Mouse (Mus musculus): ENCODE results near the gene Usp22. TPM values are rescaled to one million over a fixed set of nuclear protein-coding genes. Genes with fewer than 3 reads are reported as not detected.

Gene Usp22
- 100 to 1,000 TPM; 453 to 469 TPM for total RNA-seq (2021)
- long read RNA-seq, full-length matches to known transcripts: 87 of 166 reads
- long read RNA-seq, partial matches to known transcripts: 9 of 166 reads
- long read RNA-seq, other reads (novel, unspliced or antisense): 70 of 166 reads

DNA sequence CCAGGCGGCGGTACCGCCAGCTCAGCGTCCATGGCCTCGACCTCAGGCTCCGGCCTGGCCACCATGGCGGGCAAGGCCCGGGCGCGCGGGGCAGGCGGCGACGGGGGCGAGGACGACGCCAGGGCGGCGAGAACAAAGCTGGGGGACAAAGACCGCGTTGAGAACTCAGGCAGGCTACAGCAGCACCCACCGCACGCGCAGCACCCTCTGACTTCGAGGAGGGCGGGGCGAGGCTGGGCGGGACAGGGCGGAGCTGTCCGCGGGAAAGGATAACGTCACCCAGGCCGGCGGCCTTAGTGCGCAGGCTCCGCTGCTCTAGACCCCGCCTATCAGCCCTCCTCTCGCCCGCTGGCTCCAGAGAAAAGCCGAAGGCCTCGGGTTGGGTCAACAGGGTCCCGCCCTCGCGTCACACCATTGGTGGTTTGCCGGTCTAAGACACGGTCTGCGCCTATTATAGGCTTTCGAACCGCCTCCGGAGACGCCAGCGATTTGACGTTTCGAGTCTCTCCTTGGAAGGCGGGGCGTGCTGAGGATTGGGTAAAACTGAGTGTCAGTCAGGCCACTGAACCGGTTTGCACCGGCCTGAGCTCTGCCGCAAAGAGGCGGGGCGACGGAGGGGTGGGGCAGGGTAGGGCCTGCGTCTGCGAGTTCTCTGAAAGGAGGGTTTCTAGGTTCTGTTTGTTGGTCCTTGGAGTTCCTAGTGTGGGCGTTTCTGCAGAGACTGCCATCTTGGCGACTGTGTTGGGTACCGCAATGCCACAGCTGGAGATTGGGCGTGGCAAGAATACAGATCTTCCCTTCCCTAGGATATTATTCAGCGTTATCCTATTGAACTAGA is at the start of gene Usp22:
Gene Usp22, minus strand, starts transcription at position 235 of the 838 bp plus-strand sequence.
- DNase-seq (ENCODE audit: low spot score in 2 of 2): peak; percentile 99

DNA sequence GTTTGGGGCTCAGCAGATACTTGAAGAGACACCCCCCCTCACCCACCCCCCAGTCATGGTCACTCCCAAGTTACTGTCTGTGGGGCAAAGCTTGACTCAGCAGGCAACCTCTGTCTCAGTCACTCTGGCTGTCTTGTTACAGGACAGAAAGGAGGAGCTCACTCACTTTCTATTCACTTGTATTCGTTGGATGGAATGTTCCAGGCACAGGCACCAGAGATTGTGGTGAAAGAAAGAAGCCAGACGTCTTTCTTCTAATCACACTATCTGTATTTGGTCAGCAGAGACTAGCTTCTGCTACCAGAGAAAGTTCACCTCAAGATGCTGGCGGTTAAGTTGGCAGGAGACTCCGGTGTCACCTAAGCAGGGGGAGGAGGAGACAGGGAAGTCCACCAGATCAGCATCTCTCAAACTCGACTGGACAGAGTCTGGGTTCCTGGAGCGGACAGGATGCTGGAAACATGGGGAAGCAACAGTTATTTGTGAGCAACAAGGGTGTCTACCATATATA is 49.4 kb upstream of the Usp22 start:
- no peak for DNase-seq (ENCODE audit: low spot score in 2 of 2)

DNA sequence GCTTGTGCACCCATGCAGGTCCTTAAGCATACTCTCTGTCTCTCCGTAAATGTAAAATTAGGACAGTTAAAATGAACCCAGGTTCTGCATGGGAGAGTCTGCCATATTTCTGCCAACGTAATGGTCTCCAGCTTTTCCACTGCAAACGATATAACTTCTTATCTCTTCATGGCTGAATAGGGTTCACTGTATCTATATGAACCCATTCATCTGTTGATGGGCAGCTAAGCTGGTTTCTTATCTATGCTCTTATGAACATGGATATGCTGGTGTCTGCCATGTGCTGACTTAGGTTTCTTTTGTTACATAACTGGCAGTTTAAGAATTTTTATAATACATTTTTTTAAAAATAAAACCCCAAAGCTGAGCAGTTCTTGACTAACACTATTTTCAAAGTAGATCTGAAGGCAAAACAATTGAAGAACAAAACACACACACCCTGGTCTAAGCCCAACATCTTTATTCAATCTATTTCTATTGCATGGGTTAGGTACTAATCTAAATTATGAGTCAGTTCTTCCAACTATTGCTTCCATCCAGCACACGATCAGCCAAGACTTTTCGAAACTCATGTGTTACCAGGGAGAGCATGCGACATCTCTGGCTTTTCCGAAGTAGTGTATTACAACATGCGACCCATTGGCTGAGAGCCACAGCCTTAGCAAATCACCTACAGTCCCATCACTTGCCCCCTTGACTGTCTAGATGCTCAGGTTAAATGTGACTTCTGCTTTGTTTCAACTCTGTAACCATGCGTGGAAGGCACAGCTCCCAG is 48.3 kb upstream of the Usp22 start:
- no peak for DNase-seq (ENCODE audit: low spot score in 2 of 2)

DNA sequence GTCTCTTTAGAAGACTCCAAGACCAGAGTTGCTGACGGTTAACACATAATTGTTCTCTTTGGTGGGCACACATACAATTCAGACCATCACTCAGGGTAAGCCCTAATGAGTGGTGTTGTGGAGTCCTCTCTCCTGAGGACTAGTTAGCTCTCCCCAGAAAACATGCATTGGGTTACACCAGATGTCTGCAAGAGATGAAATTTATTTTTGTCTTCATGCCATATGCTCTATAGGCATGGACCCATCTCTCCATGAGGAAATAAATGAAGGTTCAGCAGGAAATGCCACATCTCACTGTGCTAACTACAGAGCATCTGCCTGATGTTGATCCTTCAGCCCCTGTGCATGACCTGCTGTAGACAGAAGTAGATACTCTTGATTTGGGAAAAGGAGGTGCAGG is 47.2 kb upstream of the Usp22 start:
- no peak for DNase-seq (ENCODE audit: low spot score in 2 of 2)

DNA sequence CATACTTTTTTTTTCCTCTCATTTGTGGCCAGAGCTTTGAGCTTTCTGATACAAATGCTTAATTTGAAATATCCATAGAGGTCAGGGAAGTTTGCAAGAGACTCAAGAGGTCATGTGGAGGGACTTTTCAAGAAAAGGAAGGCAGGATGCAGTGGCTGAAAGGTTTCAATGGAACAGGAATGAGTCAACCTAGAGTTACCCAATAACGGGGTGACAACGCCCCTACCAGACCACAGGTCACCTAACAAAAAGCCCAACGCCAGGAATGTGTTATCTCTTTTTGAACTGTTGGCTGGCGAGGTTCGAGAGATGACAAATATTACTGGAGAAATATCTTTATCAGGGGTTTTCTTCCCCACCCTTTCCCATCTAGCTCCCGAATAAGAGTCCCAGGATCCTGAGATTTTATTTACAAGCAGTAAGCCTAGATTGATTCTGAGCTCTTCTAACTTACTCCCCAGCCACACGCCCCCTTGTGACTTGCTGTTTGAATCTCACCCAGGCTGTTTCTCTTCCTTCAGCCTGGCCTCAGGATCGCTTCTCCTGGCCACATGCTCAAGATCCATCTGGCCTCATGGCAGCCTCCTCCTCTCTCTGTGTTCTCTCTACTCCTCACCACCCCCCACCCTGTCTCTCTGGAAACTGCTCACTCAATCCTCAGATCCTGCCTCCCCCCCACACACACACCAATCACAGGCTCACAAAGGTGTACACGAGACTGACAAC is 45.5 kb upstream of the Usp22 start:
- peak in 1 of 2 experiments; percentile 29 for DNase-seq (ENCODE audit: low spot score in 2 of 2)

DNA sequence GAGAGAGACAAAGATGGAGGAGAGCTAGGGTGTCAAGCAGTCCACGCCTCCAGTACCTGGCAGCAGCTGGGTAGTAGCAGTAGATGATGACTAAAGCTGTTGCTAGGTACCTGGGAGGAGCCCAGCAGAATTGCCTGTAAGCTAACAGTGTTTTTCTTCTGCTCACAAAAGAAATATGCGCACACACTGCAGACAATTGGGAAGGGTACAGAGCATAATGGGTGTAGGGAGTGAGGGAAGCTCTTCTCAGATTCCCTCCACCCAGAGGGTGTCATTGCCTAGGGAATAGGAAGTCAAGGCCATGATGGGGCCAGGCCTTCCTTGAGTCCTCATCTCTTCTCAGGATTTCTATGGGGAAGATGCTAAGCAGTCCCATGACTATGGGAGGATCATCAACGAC is 41.1 kb upstream of the Usp22 start:
- no peak for DNase-seq (ENCODE audit: low spot score in 2 of 2)

DNA sequence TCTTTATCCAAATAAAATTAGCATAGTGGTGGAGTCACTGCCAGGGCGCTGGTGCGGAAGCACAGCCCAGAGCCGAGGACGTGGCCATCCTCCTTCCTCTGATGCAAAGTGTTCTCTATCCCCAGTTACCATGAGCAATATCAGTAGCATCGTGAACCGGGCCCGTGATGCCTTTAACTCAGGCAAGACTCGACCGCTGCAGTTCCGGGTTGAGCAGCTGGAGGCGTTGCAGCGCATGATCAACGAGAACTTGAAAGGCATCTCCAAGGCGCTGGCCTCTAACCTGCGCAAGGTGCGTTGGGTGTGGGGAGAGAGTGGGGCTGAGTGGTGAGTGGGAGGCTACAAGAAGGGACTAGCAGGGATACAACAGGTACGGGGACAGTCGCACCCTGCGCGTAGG is 37.2 kb upstream of the Usp22 start:
- no peak for DNase-seq (ENCODE audit: low spot score in 2 of 2)

DNA sequence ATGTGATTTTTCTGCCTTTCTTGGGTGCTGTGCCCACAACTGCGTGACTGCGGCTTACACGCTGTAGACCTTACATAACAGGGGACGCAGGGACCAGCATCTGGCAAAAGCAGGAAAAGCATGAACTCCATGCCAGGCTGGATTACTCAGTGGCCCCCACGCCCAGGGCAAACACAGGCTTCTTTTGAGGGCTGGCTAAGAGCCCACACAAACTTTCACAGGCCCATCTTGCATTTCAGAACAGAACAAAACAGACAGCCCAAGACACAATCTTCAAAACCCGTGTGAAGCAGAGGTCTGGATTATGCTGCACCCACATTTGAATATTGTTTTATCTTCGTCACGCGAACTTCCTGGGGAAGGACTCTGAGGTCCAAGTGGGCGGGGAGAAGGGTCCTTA is 33.5 kb upstream of the Usp22 start:
- no peak for DNase-seq (ENCODE audit: low spot score in 2 of 2)

DNA sequence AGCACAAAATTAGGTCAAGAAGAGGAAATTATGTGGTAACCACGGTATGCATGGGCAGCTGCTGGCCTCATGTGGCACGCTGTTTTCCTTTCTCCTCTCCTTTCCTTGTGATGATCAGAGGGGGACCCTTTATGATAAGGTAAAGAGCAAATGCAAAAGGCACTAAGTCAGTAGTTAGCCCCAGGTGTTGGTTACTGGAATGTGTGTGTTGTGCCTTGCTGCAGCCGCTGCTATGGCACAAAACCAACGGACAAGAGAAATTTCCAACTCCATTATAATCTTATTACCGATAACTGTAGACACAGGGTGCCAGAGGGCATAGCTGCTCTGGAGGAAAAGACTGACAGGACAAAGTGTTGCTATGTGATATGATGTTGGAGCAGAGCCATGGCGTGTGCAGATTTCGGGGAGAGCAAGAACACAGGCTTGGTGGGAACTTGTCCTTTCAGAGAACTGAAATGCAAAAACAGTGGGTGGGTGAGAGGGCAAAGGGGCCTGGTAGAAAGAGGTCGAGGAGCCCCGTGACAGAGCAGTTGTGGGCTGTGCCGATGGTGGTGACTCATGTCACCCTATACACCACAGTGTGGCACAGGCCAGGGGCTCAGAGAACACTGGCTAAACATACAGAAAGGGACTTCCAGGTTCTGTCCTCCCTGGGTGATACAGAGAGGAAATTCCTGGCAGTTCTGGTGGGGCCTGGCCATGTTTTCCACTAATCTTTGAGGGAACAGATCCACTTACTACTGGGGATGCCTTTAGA is 32.8 kb upstream of the Usp22 start, which contains the start of gene Aldh3a1:
Gene Aldh3a1, plus strand, starts transcription at position 51 of the 760 bp plus-strand sequence.
- DNase-seq (ENCODE audit: low spot score in 2 of 2): no peak

DNA sequence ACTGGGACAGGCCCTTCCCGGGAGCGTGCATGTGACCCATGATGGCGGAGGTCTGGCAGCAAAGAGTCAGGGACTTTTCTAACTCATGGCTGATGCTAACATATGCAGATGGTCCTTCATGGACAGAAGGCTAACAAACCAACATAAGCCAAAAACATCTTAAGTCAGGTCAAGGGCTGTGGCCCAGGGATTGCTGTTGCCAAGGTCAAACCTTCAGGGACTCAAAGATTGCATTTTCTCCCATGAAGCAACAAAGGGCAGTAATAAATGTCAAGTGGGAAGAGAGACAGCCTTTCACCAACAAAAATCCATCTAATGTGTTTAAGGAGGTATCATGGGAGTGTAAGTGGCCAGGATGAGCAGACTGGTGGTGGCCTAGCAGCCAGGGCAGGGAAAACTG is 31.3 kb upstream of the Usp22 start:
- no peak for DNase-seq (ENCODE audit: low spot score in 2 of 2)

DNA sequence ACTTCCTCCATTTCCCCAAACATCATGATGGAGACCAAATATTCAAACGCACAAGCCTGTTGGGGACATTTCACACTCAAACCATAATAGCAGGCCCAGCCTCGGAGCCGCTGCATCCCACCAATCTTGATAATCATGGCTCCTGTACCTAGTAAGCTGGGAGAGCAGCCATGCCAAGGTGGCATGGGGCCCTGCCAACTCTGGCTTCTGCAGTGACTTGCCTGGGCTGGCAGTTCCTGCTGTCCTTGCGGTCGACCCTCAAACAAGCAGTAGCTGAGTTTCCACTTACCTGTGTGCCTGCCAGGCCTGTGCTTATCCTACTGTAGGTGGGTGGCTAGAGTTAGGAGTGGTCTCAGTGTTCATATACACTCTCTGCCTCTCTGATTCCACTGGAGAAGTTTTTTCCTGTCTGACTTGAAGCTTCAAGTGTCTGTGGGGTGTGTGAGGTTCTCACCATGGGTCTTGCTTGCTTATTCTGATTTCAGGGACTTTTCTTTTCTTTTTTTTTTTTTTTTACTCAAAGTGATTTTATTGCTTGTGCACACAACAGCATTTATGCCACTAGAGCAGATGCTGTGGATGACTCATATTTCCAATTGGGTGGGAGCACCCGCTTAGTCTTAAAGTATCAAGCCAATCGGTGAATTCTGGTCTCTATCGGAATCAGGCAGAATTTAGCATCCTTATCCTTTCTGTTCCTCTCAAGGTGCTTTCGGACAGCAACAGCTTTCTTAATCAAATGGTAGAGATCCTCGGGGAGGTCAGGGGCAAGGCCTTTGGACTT is 30.5 kb upstream of the Usp22 start:
- no peak for DNase-seq (ENCODE audit: low spot score in 2 of 2)

DNA sequence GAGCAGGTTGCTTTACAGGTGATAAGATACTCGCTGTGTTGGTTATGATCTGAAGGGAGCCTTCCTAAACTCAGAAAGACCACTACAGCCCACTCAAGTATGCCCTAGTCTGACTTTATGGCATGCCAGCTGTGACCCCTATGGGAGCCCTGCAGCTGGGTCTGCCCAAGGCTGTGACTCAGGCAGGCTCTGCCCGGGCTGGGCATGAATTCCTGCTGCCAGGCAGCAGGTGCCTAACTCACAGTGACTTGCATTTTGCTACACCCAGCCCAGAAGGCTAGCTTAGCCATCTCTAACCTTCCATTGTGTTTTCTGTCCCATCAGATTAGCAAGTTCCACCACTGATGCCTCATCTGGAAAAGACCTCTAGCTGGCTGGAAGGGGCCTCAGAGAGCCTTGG is 28.0 kb upstream of the Usp22 start:
- no peak for DNase-seq (ENCODE audit: low spot score in 2 of 2)

DNA sequence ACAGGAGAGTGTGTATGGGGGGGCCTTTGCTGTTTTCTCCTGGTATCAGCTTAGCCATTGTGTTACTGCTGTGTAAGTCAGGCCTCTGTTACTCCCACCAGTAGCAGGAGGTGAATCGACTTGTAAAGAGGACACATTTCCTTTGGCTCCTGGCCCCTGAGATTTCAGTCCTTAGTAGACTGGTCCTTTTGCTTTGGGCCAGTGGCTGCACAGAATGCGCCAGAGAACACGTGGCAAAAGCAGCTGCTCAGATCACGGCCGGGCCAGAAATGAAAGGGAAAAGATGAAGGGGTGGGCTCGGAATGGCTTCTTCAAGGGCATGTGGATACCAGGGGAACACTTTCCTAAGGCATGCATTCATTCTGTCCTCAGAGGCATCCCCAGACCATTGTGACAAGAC is 27.3 kb upstream of the Usp22 start:
- no peak for DNase-seq (ENCODE audit: low spot score in 2 of 2)

DNA sequence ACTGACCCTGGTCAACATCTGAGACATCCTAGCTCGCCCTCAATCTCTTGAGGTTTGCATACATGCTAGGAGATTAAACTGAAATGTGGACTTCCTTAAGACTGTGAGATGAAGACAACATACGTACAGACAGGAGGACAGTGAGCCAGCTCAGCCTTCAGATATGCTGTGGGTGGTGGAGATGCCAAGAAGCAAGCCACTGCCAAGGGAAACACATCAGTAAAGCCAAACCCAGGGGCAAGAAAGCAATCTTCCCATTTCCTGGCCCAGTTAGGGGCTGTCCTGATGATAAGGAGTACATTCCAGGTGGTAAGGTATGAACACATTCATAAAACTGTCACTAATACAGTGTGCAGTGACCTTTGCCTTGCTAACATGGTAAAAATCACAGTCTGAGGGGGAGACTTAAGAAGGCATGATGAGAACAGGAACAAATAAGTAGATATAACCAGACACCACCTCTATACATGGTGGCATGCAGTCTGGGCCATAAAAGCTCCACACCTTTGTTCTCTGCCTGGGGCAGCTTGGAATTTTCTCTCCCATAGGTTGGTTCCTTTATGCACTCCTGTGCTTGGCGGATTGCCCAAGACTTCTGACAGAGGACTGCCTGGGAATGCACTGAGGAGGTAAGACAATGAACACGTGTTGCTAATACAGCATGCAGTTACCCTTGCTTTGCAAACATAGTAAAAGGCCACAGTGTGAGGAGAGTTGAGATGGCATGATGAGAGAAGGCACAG is 24.9 kb upstream of the Usp22 start:
- DNase-seq (ENCODE audit: low spot score in 2 of 2): no peak

DNA sequence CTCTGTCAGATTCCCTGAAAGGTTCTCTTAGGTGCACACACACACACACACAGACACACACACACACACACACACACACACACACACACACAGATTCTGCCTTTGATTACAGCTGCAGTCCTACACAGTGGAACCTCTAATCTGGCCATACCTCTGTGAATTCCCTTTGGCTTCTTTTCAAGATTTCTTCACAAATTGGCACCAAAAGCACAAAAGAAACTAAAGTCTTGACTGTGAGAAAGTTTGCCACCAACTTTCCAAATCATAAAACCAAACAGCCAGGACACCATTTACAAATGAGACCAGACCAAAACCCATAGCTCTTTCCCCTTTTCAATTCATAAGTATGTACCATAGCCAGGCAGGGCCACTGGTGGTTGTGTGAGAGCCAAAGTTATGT is 23.1 kb upstream of the Usp22 start:
- DNase-seq (ENCODE audit: low spot score in 2 of 2): no peak

DNA sequence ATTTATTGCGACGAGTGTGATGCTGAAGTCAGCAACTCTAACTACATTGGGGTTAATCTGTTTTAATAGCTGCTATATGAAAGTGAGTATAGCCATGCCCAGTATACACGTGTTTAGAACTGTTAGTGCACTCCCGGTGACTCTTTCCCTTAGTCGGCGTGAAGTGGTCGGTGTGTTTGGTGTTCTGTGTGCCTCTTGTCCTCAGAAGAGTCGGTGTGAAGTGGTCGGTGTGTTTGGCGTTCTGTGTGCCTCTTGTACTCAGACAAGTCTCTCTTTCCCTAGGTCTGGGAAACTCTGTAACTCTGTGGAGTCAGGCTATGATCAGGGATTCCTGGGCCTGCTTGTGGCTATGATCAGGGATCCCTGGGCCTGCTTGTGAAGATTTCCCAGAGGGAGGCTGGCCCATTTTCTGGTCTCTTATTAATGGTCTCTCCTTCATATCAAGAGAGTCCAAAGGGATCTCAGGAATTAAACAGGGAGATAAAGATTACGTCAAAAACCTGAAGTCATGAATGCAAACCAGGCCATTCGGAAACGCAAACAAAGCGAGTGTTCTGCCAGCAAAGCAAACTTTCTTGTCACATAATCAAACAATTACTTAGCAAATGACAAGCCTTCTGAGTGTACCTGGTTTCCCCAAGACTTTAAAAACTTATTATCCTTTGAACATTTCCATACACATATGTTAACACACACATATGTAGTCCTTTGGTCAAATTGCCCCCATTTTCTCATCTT is 21.9 kb upstream of the Usp22 start:
- no peak for DNase-seq (ENCODE audit: low spot score in 2 of 2)

DNA sequence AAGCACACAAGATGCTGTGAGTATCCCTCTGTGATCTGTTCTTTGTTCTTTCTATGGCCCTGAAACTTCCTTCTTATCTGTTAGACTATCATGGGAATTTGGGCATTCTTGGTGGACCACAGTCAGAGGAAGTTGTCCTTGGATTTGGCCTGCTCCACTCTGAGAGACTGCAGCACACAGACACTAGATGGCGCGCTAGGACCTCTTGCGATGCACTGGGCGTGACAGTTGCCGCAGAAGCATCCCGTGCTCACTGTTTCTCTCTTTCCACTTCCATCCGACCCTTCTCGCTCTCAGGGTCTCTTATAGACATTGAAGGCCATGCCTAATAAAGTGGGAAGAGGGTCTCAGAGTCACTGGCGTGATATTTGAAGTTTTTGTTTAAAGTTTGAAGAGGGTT is 18.5 kb upstream of the Usp22 start:
- DNase-seq (ENCODE audit: low spot score in 2 of 2): peak; percentile 90

DNA sequence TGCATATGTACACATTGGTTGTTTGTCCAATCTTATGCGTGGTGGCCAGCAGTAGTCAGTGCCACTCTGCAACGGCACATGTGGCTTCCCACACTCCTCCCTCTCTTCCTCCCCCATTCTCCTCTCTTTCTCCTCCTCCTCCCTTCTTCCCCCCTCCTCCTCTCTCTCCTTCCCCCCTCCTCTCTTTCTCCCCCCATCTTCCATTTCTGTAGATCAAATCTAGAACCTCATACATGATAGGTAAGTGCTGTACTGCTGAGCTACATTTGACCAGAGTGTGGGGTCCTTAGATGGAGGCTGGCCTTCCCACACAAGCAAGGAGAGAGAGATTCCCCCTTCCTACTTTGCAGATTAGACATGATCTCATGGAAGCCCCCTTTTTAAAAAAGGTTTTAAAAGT is 17.9 kb upstream of the Usp22 start:
- no peak for DNase-seq (ENCODE audit: low spot score in 2 of 2)
